Mouse (Mus musculus) fibroblast of lung, adult 2 months (primary cell): ENCODE measurements around the gene Klk1b8.
"Not testable (repeated sequence)": the region's sequence is repeated elsewhere in the genome, so short reads cannot be mapped to it uniquely, and the experiment has no call there.

ENCODE experiments used
- DNase-seq: peaks from one replicate; pipeline ENCODE4 v3.0.0-alpha.2; 2011; ENCODE audit warnings: low read depth

Klk1b8 gene

GRCm38 (mm10) chr7:43950364-43950763 is at the start of gene Klk1b8:
Gene Klk1b8, plus strand, starts transcription at chr7:43950664.
- no peak for DNase-seq

DNA sequence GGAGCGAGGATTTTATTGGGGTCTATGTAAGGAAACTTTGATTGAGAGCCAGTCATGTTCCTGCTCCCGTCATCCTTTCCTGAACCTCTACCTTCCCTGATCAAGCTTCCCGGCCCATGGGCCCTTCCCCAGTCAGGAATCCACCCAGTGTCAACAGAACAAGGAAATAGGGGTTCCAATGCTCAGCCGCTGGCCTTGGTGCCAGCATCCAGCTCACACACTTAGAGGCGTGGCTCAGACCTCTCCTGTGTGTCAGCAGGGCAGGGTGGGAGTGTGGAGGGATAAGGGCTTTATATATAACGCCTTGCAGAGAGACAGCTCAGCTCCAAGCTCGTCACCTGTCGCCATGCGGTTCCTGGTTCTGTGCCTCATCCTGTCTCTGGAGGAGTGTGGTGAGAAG is 35.6 kb upstream of the Klk1b8 start:
- no peak for DNase-seq

- DNase-seq = no peak
These were observed 32.0 kb upstream of the Klk1b8 start for GRCm38 (mm10) chr7:43918426-43918825.

- DNase-seq = no peak
These were observed 31.6 kb upstream of the Klk1b8 start for GRCm38 (mm10) chr7:43918871-43919270.

DNA sequence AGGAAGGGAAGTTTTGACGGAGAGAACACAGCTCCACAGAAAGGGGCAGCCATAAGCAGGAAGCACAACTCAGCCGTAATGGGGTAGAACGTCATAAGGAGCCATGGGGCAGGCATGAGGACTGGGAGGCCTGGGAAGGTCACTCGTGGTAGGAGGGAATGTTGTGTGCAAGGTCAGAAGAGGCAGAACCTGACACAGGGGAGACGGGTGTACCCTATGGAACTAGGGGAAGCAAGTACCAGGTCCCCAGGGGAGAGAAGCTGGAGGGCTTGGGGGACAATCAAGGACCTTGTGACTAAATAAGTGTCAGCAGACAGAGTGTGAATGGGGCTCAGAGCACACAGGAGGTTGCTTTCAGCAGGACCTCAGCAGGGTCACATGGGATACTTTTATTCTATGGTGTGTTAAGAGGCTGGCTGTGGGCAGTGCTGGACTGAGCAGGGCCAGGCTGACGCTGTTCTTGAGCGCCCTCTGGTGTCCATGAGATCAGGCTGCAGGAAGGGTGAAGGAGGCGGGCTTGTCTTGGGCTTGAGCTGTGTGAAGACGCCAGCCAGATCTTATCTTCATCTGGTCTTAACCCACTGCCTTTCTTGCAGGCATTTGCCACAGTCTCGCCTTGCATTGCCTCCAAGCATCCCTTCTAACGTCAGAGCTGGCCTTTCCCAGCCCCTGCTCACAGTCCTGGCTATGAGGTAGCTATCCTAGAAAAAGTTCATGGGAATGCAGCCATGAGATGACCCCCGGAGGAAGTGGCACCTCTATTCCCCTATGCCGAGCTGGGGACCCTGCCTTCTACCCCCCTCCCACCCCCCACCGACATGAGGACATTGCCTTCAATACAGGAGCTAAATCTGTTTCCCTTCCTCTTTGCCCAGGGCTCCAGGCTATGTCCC is 30.7 kb upstream of the Klk1b8 start:
- DNase-seq = peak; percentile 46

DNA sequence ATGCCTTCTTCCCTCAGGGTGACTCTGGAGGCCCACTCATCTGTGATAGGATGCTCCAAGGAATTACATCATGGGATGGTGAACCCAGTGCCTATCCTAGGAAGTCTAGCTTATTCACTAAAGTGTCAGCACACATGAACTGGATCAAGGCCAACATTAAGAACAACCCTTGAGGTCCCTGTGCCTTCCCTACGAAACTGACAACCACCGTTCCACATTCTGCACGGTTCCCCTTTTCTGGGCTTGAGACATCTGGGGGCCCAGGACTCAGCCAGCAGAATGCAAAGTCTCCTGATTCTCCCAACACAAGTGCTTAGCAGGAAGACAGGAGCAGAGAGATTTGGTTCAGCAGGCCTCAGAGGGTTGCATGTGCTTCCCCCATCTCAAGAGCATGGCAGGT is 29.9 kb upstream of the Klk1b8 start:
- no peak for DNase-seq

DNA sequence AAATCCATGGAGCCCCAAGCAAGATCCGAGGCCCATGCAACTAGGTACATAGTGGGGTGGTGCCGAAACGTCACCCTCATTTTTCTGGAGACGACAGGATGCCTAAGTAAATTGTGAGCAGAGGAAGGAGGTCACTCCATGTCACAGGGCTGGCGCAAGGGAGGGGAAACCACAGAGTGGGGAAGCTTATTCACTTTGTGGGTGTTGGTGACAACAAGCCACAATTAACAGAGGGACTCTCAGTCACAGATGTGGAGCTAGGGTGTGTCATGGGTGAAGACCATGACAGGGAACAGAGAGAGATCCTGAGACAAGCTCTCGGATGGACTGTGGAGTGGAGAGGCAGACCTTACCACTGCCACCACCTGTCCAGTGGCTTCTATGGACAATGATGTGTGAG is 29.4 kb upstream of the Klk1b8 start:
- no peak for DNase-seq

DNA sequence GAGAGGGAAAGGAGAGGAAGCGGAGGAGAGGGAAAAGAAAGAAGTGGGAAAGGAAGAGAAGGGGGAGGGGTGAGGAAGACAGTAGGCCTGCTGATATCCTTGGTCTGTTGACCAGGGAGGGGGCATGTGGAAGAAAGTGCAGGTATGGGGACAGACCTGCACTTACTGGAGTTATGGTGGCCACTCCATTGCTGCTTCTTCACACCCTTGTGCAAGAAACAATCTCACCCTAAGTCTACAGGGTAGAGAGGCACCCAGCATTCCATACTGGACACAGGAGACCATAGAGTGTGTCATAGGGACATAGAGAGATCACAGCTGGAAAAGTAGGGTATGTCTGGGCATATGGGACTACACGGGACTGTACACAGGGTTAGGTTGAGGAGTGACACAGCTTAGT is 28.5 kb upstream of the Klk1b8 start:
- DNase-seq = no peak

- no peak for DNase-seq
These were observed 24.5 kb upstream of the Klk1b8 start for GRCm38 (mm10) chr7:43925985-43926384.

- DNase-seq = no peak
These were observed 21.9 kb upstream of the Klk1b8 start for GRCm38 (mm10) chr7:43928521-43928920.

DNA sequence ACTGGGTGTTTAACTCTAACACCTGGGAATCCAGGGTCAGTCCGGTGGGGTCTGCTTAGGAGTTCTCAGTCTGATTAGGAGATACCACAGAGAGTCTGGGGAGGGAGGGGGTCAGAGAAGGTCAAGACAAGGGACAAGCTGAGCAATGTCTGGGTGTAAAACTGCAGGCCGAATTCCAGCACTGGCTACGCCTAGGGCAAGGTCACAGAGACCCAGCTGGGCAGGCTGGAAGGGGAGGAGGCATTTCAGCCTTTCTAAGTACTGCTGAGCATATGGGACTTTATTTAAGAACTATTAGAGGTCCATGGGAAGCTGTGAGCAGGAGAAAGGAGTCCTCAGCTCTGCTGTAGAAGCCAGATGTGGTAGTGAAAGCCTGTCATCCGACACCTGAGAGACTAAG is 18.1 kb upstream of the Klk1b8 start:
- DNase-seq = no peak

DNA sequence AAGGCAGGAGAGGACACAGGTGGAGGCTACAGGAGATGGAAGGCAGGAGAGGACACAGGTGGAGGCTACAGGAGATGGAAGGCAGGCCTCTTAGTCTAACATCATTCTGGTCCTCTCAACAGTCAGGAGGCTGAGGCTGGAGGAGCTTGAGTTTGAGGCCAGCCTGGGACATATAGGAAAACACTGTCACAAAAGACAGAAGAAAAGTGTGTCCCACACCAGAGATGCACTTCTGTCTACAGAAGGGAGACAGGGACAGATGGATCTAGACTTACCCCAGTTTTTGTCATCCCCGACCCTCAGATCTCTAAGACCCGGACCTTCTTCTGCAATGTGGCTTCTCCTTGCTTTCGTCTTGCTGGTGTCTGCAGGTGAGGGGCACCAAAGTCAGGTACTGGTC is 17.0 kb upstream of the Klk1b8 start, which contains the start of gene Klk15:
Gene Klk15 (plus strand): TSS at position 301 of the 400 bp plus-strand sequence.
- DNase-seq = no peak

DNA sequence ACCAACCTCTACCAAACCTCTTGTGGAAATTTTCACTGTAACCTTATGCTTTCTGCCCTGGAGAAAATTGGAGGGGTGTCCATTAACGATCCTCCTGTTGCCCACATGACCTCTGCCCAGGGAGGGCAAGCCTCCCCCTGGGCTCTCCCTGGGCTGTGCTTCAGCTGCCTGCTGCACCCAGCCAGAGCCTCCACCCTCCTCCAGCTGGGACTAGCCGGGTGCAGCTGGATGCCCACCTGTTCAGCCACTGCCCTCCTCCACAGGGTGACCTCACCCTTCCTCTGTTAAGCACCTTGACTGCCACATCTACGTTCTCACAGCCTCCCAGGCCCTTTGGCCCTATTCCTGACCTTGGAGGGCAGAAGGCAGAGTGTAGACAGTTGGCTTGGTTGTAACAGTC is 15.7 kb upstream of the Klk1b8 start:
- DNase-seq = no peak

DNA sequence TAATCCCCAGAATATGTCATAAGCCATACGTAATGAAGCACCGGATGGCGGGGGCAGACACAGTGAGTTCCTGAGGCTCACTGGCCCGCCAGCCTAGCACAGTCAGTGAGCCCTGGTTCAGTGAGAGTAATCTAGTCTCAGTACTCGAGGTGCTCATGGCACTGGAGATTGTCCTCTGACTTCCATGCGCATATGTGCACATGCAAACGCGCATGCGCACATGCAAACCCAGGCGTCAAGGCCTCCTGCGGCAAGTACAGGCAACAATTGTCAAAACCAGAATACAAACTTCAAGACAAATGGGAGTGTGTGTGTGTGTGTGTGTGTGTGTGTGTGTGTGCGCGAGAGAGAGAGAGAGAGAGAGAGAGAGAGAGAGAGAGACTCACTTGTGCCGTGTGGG is 13.9 kb upstream of the Klk1b8 start:
- DNase-seq = no peak

- not testable (repeated sequence) for DNase-seq
These were observed 8.2 kb upstream of the Klk1b8 start for GRCm38 (mm10) chr7:43942293-43942692.

DNA sequence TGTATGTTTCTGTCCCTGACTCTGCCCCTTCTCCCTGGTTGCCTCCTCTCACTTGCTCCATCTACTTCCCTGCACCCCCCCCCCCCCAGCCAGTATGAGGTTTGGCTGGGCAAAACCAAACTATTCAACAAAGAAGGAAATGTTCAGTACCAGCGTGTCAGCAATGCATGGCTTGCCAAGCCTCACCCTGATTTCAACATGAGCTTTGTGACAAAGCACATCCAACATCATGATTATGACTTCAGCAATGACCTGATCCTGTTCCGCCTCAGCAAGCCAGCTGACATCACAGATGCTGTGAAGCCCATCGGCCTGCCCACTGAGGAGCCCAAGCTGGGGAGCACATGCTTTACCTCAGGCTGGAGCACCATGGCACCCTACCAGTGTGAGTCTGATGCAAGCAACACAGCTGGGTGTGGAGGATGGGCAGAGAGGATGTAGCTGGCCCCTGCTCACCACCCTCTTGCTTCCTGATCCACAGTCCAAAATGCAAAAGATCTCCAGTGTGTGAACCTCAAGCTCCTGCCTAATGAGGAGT is 5.7 kb upstream of the Klk1b8 start:
- no peak for DNase-seq

DNA sequence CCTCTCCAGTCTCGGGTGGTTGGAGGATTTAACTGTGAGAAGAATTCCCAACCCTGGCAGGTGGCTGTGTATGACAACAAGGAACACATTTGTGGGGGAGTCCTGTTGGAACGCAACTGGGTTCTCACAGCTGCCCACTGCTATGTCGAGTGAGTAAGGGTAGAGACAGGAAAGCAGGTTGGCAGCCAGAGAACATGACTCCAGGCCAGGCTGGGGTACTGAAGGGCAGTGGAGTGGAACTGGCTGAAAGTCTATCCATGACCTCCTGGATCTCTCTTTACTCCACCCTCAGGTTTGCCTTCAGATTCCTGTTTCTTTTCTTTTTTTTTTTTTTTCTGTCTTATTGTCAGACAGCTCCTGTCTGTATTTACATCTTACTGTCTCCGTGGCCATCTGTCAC is 2.2 kb downstream of the Klk1b8 start:
- no peak for DNase-seq

DNA sequence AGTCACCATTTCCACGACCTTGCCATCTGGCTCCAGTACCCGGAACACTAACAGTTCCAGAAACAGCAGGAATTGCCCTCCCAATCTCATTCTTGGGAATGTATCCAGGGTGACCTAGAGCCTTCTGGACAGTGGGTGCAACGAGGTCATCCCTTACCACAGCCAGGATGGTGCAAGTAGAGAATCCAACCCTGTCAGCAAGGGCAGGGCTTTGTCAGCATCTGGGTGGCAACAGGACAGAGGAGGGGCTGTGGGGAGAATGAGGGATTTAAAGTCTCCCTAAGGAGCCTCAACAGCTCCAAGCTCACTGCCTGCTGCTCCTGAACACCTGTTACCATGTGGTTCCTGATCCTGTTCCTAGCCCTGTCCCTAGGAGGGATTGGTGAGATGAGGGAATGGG is 16.0 kb downstream of the Klk1b8 start, which contains the start of gene Klk1b1:
Gene Klk1b1 (plus strand): TSS at position 301 of the 400 bp plus-strand sequence.
- DNase-seq = no peak

DNA sequence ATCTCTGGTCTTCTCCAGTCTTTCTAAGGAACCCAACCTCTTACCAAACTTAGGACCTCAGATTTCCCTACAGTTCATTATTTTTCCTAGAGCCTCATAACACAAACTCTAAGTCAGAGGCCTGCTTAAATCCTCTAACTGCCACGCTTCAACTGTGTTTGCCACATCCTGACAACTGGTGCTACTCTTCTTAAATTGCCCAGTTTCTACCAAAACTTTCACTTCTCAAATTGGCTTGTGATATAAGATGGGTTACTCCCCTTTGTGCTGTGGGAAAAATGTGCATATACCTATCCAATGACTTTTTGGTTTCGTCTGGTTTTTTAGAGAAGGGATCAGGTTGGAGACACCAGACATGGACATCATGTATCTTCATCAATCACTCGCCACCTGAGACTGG is 16.6 kb downstream of the Klk1b8 start:
- DNase-seq = no peak

DNA sequence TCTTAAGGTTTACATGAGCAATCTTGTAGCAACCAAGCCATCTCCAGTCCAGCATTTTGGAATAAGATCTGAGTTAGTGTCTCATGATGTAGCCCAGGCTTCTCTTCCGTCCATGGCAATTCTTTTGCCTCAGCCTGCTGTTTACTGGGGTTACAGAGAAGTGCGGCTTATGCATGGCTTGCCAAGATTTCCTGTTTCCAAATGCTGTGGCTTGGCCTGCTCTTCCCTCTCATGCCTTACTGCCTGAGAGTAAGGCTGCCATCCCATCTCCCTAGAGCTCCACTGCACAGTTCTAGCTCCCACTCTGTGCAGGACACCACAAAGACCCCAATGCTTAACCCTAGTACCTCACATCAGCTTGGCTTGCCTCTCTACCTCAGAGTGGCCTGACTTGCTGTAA is 17.1 kb downstream of the Klk1b8 start:
- no peak for DNase-seq

DNA sequence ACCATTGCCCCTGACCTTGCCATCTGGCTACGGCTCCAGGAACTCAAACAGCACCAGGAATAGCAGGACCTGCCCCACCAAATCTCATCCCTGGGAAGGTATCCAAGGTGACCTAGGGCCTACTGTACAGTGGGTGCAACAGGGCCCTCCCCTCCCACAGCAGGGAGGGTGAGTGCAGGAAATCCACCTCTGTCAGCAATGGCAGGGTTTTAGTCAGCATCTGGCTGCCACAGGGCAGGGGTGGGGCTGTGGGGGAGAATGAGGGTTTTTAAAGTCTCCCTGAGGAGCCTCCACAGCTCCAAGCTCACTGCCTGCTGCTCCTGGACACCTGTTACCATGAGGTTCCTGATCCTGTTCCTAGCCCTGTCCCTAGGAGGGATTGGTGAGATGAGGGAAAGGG is 25.3 kb downstream of the Klk1b8 start, which contains the start of gene Klk1b9:
Gene Klk1b9 (plus strand): TSS at position 301 of the 400 bp plus-strand sequence.
- not testable (repeated sequence) for DNase-seq

GRCm38 (mm10) chr7:43985657-43986056 is 35.2 kb downstream of the Klk1b8 start:
- no peak for DNase-seq

GRCm38 (mm10) chr7:43994821-43995220 is 44.4 kb downstream of the Klk1b8 start:
- DNase-seq = not testable (repeated sequence)
